Mouse (Mus musculus) spleen, adult 12 weeks (tissue): ENCODE results near the gene Adam23.

Source experiments
- DNase-seq: peaks from one replicate; pipeline ENCODE4 v3.0.0; 2022; ENCODE audit warnings: low spot score

The Adam23 gene

DNA sequence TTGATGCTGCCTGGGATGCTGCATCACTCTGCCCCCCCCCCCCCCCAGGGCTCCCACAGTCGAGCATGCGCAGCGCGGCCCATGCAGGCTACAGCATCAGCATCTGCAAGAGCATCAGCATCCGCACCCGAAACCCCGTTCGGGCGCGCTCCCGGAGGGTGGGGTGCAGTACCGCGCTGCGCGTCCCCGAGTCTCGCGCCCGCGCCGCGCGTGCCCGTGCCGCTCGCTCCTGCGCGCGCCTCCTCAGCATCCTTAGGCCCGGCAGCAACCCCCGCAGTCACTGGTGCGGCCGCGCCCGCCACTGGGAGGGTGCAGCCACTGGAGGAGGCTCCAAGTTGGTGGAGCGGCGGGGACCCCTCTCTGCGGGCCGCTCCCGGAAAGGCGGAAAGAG lies at the start of gene Adam23:
TSS of gene Adam23 (plus strand) at position 236 of the 391 bp plus-strand sequence.
- DNase-seq: no peak

DNA sequence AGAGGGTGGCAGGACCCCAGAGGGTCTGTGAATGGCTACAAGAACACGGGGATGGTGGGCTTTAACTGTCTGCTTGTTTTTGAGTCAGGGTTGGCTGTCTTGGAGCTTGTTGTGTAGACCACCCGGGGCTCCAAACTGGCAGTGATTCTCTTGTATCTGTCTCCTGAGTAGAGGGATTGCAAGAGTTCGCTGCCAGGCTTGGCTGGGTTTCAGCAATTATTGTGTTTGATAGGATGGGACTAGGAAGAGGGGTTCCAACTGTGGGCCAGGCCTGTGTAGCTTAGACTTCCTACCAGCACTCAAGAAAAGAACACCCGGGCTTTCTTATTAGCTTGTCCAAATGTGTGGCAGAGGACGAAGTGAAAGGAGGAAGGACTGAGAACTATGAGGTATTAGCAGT lies 44.6 kb upstream of the Adam23 start:
- DNase-seq: no peak

DNA sequence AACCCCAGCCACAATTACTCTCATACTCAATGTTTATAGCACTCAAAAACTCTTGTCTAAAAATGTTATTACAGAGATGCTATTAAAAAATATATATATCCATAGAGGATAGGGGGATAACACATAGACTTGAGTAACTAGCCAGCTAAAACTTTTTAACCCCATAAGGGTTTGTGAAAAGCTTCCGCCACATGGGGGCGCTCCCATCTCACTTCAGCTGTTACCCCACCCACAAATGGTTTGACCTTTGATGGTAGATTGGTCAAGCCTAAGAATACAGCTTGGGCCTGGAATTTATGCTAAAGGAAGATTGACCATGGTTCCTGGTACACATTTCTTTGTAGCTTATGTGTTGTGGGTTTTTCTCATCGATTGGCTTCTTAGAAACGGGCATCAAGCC lies 42.1 kb upstream of the Adam23 start:
- DNase-seq: no peak

DNA sequence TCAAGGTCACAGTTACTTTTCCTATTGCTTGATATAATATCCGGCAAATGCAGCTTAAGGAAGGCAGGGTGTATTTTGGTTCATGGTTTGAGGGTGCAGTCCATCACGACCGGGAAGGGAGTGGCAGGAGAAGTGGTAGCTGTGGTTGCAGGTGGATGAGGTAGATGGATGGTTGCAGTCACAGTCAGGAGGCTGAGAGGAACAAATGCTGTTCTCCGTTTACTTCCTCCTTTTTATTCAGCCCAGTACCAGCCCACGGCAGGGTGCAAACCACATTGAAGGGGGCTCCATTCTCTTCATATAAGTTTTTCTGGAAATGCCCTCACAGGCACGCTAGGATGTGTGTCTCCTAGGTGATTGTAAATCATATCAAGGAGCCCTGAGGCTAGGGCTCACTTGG lies 37.3 kb upstream of the Adam23 start:
- no peak for DNase-seq

DNA sequence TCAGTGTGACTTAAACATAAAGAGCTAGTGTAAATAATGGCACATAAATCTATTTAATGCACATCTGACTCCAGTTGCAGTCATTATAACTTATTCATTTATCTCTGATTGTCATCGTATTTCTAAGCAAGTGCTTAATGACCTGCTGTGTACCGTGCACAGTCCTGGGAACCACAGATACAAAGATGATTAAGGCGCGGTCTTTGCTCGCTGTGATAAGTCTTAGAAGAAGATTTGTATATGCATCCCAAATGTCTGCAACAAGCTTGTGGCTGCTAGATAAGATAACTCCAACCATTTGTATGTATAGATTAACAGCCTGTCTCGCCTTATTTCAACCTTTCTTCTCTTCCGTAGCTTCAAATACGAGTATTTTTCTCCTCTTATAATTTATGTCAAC lies 27.2 kb upstream of the Adam23 start:
- no peak for DNase-seq

DNA sequence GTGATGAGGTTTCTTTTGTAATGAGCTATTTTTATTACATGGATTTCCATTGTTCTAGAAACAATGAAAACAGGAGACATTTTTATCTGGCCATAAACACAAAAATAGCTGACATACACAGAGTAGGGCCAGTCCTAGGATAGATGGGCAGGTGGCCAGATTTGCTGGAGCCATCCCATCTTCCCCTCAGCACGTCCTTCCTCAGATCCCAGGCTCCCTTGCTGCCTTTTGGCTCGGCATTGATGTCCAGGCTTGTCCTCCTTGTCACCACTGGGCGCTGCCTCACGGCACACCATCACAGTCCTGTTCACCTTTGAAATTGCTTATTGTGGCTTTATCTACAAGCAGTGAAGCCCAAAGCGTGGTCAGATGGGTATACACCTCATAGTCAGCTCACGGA lies 15.0 kb upstream of the Adam23 start:
- no peak for DNase-seq

DNA sequence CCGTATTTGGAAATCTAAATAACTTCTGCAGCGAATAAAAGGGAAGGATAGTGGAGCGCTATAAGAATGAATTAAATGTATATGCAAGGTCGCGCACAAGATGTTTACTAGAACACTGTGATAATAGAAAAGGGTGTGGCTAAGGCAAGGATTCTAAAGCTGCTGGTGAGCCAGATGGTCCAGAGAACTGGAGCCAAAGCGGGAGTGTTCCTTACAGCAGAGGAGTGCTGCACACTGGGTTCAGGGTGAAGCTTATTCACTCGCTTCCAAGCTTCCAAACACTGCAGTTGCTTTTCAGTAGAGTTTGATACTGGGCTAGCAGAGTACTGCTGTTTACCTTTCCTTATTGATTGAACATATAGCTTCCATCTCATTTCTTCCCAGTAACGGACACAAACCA lies 14.5 kb upstream of the Adam23 start:
- no peak for DNase-seq

DNA sequence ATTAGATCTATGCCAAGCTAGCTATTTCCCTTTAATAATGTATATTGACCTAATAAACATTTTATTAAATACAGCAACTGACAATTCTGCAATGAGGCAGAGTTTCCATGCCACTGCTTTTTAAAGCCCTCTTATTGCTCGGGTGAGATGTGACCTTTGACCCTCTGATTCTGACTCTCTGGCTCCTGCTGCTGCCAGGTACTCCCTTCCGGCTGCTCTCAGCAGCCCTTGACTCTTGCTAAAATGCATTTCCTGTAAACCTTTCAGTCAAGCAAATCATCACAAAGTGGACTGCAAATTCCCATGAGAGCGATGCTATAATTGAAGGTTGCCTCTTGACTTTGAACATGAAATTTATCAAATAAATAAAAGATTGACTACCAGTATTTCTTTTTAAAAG lies 13.8 kb upstream of the Adam23 start:
- no peak for DNase-seq

- no peak for DNase-seq
Measured at GRCm38 (mm10) chr1:63434052-63434451, 11.6 kb upstream of the Adam23 start.

- DNase-seq: no peak
Measured at GRCm38 (mm10) chr1:63437529-63437928, 8.2 kb upstream of the Adam23 start.

DNA sequence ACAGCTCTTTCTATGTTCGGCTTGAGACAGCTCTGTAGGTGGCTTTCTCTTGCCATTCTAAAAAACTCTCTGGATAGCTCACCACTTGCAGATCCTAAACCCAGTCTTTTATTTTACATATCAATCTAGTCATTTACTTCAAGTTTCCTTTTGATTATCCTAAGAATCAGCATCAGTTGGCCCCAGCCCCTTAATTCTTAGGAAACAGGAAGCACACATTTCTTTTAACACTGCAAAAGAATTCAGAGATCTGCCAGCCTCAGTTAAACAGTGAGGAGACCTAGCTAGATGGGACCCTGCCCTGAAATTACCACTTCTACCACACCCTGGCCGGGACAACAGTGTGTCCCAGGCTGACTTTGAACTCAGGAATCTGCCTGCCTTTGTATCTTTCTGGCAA lies 3.5 kb upstream of the Adam23 start:
- no peak for DNase-seq

GRCm38 (mm10) chr1:63442616-63443015 lies 3.1 kb upstream of the Adam23 start:
- DNase-seq: no peak

DNA sequence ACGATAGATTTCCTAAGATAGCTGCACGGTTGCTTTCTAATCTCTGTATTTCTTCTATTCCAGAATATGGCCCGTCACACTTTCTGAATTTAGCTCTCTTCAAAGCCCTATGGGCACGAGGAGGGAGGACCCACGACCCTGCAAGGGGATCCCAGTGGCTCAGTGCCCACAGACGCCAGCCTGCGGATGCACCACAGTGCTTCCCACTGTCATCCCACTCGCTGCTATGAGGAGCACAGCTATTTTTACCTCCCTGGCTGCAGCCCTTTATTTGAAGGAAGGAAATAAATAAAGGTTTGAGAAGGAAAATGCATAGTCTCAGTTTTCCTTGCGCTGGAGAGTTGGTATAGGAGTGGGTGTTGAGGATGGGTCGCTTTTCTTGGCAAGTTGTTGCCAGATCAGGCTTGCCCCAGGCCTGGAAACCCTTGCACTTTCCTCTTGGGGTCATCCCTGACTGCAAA lies 512 bp upstream of the Adam23 start:
- DNase-seq: no peak

DNA sequence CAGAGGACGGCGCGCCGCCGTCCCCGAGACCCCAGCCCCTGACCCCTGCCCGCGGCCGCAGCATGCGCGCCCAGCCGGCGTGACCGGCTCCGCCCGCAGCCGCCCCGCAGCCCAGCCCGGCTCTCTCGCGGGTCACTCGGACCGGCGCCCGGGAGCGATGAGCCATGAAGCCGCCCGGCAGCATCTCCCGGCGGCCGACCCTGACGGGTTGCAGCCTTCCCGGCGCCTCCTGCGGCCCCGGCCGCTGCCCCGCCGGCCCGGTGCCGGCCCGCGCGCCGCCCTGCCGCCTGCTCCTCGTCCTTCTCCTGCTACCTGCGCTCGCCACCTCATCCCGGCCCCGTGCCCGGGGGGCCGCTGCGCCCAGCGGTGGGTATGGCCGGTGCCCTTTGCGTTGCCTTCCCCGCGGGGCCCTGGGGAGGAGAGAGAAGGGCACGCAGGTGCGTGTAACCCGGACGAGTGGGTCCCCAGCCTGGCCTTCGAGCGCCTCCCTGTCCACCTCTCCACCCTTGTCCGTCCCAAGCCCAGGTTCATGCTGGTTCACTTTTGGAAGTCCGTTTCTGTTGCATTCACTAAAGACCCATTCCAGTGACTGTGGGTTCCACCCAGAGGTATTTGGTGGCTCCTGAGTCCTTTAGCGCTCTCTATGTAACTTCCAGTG lies 485 bp downstream of the Adam23 start:
- no peak for DNase-seq

- DNase-seq: no peak
Measured at GRCm38 (mm10) chr1:63446721-63447120, 1.0 kb downstream of the Adam23 start.

GRCm38 (mm10) chr1:63450091-63450490 lies 4.4 kb downstream of the Adam23 start:
- no peak for DNase-seq

GRCm38 (mm10) chr1:63453332-63453887 lies 7.7 kb downstream of the Adam23 start:
- no peak for DNase-seq

- DNase-seq: no peak
Measured at GRCm38 (mm10) chr1:63457801-63458519, 12.3 kb downstream of the Adam23 start.

DNA sequence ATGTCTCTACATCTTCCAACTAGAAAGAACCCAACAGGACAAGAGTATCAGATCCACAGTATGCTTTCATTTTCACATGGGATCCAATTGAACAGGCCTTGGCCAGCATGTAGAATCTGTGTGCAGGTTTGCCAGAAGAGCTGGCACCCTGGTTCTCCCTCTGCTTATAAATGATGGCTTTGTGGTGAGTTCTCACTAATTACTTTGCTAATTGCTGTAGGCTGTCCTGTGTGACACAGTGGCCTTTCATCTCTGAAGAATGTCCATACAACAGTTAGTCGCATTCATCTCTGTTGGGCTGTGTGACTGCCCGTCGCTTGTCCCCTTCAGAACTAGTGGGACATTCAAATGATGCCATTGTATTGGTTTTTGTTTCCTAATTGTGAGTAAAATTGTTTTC lies 13.5 kb downstream of the Adam23 start:
- no peak for DNase-seq

- no peak for DNase-seq
Measured at GRCm38 (mm10) chr1:63459926-63460325, 14.2 kb downstream of the Adam23 start.

DNA sequence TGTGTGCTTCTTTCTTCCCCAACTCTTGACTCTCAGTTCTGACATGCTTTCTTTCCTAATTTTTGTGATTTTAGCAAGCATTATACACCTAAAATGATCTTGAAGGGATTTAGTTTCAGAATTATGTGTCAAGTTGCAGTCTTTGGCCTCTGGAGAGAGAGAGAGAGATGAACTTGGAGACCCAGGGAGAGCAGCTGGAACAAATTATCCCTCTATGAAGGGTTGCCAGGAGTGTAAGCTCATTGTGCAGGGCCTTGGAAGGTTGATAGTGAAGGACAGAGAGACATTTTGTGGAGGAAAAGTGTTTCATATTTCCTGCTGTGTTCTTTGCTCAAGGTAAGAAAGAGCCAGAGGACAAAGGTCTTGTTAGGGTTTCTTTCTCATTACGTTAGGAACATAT lies 18.8 kb downstream of the Adam23 start:
- no peak for DNase-seq

- DNase-seq: no peak
Measured at GRCm38 (mm10) chr1:63473272-63473671, 27.6 kb downstream of the Adam23 start.

GRCm38 (mm10) chr1:63473696-63474095 lies 28.0 kb downstream of the Adam23 start:
- DNase-seq: no peak

- DNase-seq: no peak
Measured at GRCm38 (mm10) chr1:63478946-63479345, 33.3 kb downstream of the Adam23 start.
